Mouse (Mus musculus) spleen, adult 2 months (tissue): ENCODE results near the gene Irs2. TPM values are rescaled to one million over a fixed set of nuclear protein-coding genes. Genes with fewer than 3 reads are reported as not detected.

Experiments used
- DNase-seq, 2 experiments: peaks; one replicate each; pipeline versions ENCODE4 v3.0.0 to v3.0.0-alpha.2; 2012 to 2021; ENCODE audit warnings: low spot score in 2 of 2, low read depth in 1 of 2
- H3K27ac ChIP-seq: fragments of 200-500 bp; 2 replicates; pipeline ENCODE4 v1.5.1; 2012; ENCODE audit warnings: low read length, inconsistent platforms; ENCODE audit not compliant: insufficient read depth
- H3K27me3 ChIP-seq: fragments of 200-500 bp; 2 replicates; pipeline ENCODE4 v1.6.1; 2012; ENCODE audit warnings: mild to moderate bottlenecking, moderate library complexity, low read length, inconsistent platforms; ENCODE audit not compliant: control insufficient read depth, insufficient read depth
- H3K36me3 ChIP-seq: fragments of 200-500 bp; 2 replicates; pipeline ENCODE4 v1.6.1; 2012; ENCODE audit warnings: mild to moderate bottlenecking, low read length, inconsistent platforms; ENCODE audit not compliant: control insufficient read depth, insufficient read depth
- H3K4me1 ChIP-seq: fragments of 200-500 bp; 2 replicates; pipeline ENCODE4 v1.6.1; 2011; ENCODE audit warnings: inconsistent platforms; ENCODE audit not compliant: control insufficient read depth, insufficient read depth, insufficient read length
- H3K4me3 ChIP-seq: fragments of 200-500 bp; 2 replicates; pipeline ENCODE4 v1.5.1; 2011; ENCODE audit warnings: mild to moderate bottlenecking, inconsistent platforms; ENCODE audit not compliant: insufficient read depth, insufficient read length; ENCODE audit errors: extremely low read depth
- CTCF ChIP-seq: fragments of 200-500 bp; IDR thresholded peaks from 2 replicates; pipeline ENCODE4 v1.5.1; 2011; ENCODE audit warnings: mild to moderate bottlenecking, inconsistent platforms; ENCODE audit not compliant: insufficient read depth, insufficient read length, insufficient replicate concordance; ENCODE audit errors: extremely low read depth
- POLR2A ChIP-seq: fragments of 200-500 bp; IDR thresholded peaks from 2 replicates; pipeline ENCODE4 v1.6.1; 2011; ENCODE audit warnings: low read depth, low read length, inconsistent platforms
- WGBS: fragments of 180-500 bp; shearing (Covaris S2); methylation state at CpG from one replicate; pipeline ENCODE4 v1.1.7; 2018; 5-methylcytosine and 5-hydroxymethylcytosine counted together
- polyA plus RNA-seq: library from polyadenylated mRNA; depleted of rRNA; stranded (reverse); fragments of >200 nt; gene quantifications from 2 replicates; pipeline ENCODE4 v1.2.3, GENCODE M21; 2012

Irs2 gene
- polyA plus RNA-seq, 1 experiment = 11.6 TPM

DNA sequence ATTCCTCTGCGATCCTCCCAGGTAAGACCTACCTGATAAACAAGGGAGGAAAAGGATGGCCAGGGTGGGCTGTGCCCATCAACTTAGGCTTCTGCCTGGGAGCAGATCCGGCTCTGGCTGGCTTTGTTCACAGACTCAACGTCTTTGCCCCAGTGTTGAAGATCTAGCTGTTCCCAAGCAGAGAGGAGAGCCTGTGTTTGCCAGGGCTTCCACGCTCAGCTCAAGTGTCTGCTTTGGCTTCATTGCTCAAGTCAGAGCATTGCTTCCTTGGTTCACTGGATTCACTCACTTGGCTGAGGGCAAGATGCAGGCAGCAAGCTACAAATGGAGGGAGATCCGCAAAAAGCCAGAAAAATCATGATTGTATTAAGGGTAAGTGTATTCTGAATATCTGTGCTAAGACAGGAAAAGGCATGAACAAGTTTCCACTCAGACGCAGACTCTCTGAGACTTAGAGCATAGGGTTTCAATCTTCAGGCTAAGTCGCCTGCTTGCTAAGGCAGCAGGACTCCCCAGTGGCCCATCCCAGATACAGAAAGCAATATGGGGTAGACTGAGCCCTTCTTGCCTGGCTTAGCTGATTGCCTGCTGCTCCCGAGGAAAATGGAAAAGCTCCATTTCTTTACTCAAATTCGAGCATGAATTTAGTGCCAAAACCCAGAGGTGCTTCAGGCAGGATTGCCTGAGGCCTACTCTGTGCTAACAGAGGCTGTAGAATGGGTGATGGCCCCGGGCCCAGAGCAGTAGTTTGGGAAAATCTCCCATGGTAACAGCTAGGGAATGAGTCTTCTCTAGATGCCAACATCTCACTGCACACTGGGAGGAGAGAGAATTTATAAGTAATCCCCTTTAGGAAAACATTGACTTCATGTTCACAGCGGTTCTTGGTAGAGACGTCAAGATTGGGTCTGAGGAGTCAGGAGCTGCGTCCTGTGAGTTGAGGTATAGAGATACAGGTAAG lies 37.5 kb downstream of the Irs2 start:
- H3K27me3 ChIP-seq = no peaks in the 10 kb centered on the region
- no peak overlapping the region for H3K27ac ChIP-seq
- WGBS = 87% methylated on average over 13 of the region's 13 CpGs
- H3K36me3 ChIP-seq = no peaks in the 10 kb centered on the region
- TF ChIP-seq POLR2A (no peak), CTCF (no peak)
- H3K4me1 ChIP-seq = peaks cover 2% of the 10 kb centered on the region; the same call in 1 of the 2 replicates
- no peak for DNase-seq
- H3K4me3 ChIP-seq = no peak overlapping the region

DNA sequence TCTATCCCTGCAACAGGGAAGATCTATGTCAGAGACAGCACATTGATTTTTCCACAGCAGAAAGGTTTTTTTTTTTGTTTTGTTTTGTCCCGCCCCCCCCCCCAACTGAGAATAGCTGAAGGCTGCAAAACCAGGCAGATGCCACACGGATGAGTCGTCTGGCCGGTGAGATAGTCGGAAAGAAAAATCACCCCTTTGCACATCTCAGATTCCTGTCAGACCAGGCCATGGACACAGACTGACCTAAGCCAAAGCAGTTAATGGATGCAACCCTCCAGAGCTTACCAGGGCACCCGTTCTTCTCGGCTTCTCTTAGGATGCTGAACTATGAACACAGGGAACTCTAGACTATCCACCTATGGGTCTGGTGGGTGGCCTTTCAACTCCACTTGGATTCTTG lies 39.6 kb downstream of the Irs2 start:
- no peaks in the 10 kb centered on the region for H3K27me3 ChIP-seq
- WGBS = 91% methylated on average over 7 of the region's 7 CpGs
- H3K4me3 ChIP-seq = no peak overlapping the region
- H3K27ac ChIP-seq = no peak overlapping the region
- H3K36me3 ChIP-seq = no peaks in the 10 kb centered on the region
- TF ChIP-seq POLR2A (no peak), CTCF (no peak)
- no peak for DNase-seq
- H3K4me1 ChIP-seq = peaks cover 2% of the 10 kb centered on the region; the same call in 1 of the 2 replicates

DNA sequence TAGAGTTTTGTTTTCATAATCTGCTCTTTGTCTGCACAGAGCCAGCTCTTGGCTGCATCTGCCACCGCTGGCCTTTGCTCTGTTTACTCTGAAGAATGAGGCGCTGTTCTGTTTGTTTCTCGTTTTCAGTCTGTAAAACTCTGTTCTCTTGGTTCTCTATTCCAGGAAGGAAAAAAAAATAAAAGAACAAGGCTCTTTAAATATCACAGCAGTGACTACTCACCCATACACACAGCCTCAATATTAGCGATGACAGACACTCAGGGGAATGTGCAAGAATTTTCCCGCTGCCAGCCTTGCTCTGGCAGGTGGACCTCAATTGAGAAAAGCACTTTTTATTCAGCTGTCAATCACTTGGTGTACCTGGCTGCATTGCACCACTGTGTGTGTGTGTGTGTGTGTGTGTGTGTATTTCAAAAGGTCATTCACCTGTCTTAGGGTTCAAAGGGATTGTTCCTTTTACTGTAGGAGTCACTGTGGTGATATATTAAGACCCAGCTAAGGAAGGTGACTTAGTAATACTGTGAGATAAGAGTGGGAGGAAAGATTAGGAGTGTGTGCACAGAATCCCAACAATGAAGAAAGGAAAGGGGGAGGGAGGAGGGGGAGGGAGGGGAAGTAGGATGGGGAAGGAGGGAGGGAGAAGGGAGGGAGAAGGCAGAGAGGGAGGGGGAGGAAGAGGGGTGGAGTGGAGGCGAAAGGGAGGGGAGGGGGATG lies 42.7 kb downstream of the Irs2 start:
- no peaks in the 10 kb centered on the region for H3K4me1 ChIP-seq
- H3K27me3 ChIP-seq = no peaks in the 10 kb centered on the region
- no peak overlapping the region for H3K27ac ChIP-seq
- WGBS = 38% methylated on average over 6 of the region's 6 CpGs
- H3K36me3 ChIP-seq = no peaks in the 10 kb centered on the region
- H3K4me3 ChIP-seq = no peak overlapping the region
- no peak for DNase-seq
- TF ChIP-seq CTCF (no peak), POLR2A (no peak)

DNA sequence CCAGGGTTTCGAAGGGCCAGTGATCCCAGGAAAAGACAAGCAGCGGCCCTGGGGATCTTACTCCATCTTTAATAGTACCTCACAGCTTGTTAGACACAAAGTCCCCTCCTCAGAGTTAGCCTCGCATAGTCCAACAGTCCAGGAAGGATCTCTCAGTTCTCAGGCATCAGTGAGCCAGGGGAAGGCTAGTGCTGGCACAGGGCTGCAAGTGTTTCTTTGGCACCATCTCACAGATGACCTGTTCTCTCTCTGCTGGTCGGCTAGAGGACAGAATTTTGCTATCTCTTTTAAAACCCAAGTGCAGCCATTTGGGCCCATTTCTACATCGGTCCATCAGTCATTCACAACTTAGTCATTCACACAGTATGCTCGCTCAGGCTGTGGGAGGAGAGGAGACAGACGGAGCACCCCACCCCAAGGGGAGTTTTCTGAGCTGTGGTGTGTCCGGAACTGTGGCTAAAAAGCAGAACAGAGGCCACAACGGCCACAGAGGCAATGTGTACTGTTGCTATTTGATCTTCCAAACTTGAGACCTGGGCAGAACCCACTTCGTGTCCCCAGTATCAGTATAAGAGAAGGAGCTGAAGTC lies 43.7 kb downstream of the Irs2 start:
- H3K4me1 ChIP-seq = no peaks in the 10 kb centered on the region
- H3K27me3 ChIP-seq = no peaks in the 10 kb centered on the region
- WGBS = 45% methylated on average over 10 of the region's 10 CpGs
- H3K4me3 ChIP-seq = no peak overlapping the region
- no peak overlapping the region for H3K27ac ChIP-seq
- TF ChIP-seq CTCF (no peak), POLR2A (no peak)
- DNase-seq = no peak
- H3K36me3 ChIP-seq = no peaks in the 10 kb centered on the region

DNA sequence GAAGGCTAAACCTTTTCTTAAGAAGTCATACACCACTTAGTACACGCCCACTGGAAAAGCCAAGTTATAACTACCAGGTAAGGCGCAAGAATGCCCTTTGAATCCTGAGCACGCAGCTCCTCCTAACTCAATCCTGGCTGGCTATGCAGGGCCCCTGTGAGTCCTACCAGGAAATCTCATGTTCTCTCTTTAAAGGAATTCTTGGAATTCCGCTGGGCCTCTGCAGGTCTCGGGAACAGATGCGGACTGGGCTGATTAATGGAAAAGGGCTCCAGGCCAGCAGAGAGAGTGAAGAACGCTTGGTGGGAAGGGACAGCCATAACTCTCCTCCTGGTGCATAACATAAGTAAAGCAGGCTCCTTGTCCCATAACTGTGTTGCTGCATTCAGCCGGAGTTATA lies 46.3 kb downstream of the Irs2 start:
- 84% methylated on average over 8 of the region's 8 CpGs for WGBS
- Histone ChIP-seq H3K4me3 (no peak overlapping the region), H3K27me3 (no peaks in the 10 kb centered on the region), H3K4me1 (no peaks in the 10 kb centered on the region), H3K27ac (no peak overlapping the region), H3K36me3 (no peaks in the 10 kb centered on the region)
- TF ChIP-seq POLR2A = no peak
- TF ChIP-seq CTCF = no peak
- no peak for DNase-seq

DNA sequence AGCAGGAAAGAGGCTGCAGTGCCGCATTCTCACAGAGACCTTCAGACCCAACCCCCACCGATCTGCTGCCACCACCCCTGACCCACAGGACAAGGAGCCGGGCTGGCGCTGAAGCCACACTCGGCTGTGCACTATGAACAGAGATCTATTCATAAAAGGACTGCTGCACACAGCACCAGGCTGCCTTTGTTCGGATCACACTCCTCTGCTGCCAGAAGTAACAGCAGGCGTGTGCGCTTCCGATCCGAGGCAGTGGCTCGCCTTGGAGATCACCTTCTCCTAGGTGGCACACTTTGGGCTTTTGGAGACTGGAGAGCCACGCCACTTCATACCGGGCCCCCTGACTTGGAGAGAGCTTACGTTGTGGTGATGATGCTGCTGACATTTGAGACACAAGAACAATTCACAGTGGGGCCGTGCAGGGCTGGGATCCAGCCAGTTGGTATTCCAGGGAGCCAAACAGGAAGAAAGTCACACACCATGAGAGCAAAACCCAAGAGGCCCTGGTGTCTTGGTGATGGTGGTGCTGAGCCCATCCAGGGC lies 47.9 kb downstream of the Irs2 start:
- WGBS = 69% methylated on average over 15 of the region's 15 CpGs
- no peak for DNase-seq
- Histone ChIP-seq H3K27me3 (no peaks in the 10 kb centered on the region), H3K4me3 (no peak overlapping the region), H3K4me1 (no peaks in the 10 kb centered on the region), H3K27ac (no peak overlapping the region), H3K36me3 (no peaks in the 10 kb centered on the region)
- no peak for TF ChIP-seq CTCF
- no peak for TF ChIP-seq POLR2A
